Mouse (Mus musculus): ENCODE measurements around the gene Dennd5b.

DNA sequence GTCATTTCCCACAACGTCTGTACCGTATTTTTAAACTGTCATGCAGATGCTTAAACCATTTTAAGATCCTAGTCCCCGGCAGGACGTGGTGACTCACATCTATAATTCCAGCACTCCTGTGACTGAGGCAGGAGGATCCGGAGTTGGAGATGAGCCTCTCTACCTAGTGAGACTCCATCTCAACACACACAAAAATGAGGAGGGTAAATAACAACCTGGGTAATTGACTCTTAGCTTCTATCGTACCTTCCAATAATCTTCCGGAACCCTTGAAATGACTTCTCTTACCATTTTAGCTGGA is 413 bp upstream of the Dennd5b start:
- TF ChIP-seq CTCF (IDR thresholded peaks at IDR 0.05; ENCODE audit: low read depth) (no peak), EP300 (IDR thresholded peaks at IDR 0.05; ENCODE audit: low read depth) (no peak)

All from liver, postnatal 0 days (tissue).